Mouse (Mus musculus) ES-Bruce4 (cell line): Measurements from ENCODE around the gene Hist1h2bj. TPM values are rescaled to one million over a fixed set of nuclear protein-coding genes. Genes with fewer than 3 reads are reported as not detected.

Source experiments
- H3K27ac ChIP-seq: 2 replicates; pipeline ENCODE4 v1.5.1; 2012; ENCODE audit warnings: low read length, inconsistent platforms; ENCODE audit not compliant: insufficient read depth
- H3K27me3 ChIP-seq: 2 replicates; pipeline ENCODE4 v1.6.1; 2012; ENCODE audit warnings: mild to moderate bottlenecking, low read length, inconsistent platforms; ENCODE audit not compliant: control insufficient read depth, poor library complexity, insufficient read depth, severe bottlenecking
- H3K36me3 ChIP-seq: 2 replicates; pipeline ENCODE4 v1.6.1; 2012; ENCODE audit warnings: inconsistent platforms, mild to moderate bottlenecking, low read length, moderate library complexity; ENCODE audit not compliant: control insufficient read depth, poor library complexity, insufficient read depth, severe bottlenecking
- H3K4me1 ChIP-seq: one replicate; pipeline ENCODE4 v1.8.1; 2011; ENCODE audit warnings: low read length; ENCODE audit not compliant: control insufficient read depth, insufficient read depth
- H3K4me3 ChIP-seq: 2 replicates; pipeline ENCODE4 v1.5.1; 2011; ENCODE audit warnings: low read depth, mild to moderate bottlenecking, low read length
- H3K9ac ChIP-seq: 2 replicates; pipeline ENCODE4 v1.6.1; 2012; ENCODE audit warnings: low read depth, mild to moderate bottlenecking, inconsistent platforms; ENCODE audit not compliant: poor library complexity, severe bottlenecking
- H3K9me3 ChIP-seq: replicated peaks from 2 replicates; pipeline ENCODE4 v1.6.1; 2012; ENCODE audit warnings: mild to moderate bottlenecking, low read length, inconsistent platforms; ENCODE audit not compliant: control insufficient read depth, poor library complexity, insufficient read depth, severe bottlenecking
- CTCF ChIP-seq: IDR thresholded peaks from one replicate; pipeline ENCODE4 v1.8.1; 2011; ENCODE audit warnings: low read depth, low read length
- EP300 ChIP-seq: IDR thresholded peaks from 2 replicates; pipeline ENCODE4 v1.6.1; 2011; ENCODE audit warnings: low read depth, low read length; ENCODE audit not compliant: insufficient read depth
- POLR2A ChIP-seq: IDR thresholded peaks from one replicate; pipeline ENCODE4 v1.8.1; 2011; ENCODE audit warnings: low read length; ENCODE audit not compliant: insufficient read depth
- polyA plus RNA-seq: library from polyadenylated mRNA; stranded (reverse); fragments of >200 nt; gene quantifications from 2 replicates; pipeline ENCODE4 v1.2.4, GENCODE M21; 2011; ENCODE audit warnings: low read depth; ENCODE audit not compliant: missing spikeins, insufficient read depth, insufficient read length

The Hist1h2bj gene
- polyA plus RNA-seq, 1 experiment, result 14.6 TPM

- TF ChIP-seq CTCF (no peak), EP300 (no peak), POLR2A (no peak)
- H3K9ac ChIP-seq, result no peak within 1 kb of the TSS
- no peaks in the 10 kb centered on the region for H3K4me1 ChIP-seq
- no peak within 1 kb of the TSS for H3K4me3 ChIP-seq
- H3K36me3 ChIP-seq, result no peaks in the 10 kb centered on the region
- no peaks in the 10 kb centered on the region for H3K9me3 ChIP-seq
- no peak within 1 kb of the TSS for H3K27ac ChIP-seq
- peaks cover 3% of the 10 kb centered on the region; the same call in 1 of the 2 replicates for H3K27me3 ChIP-seq
These were observed 33.4 kb upstream of the Hist1h2bj start, which contains the start of gene Prss16 for GRCm38 (mm10) chr13:22009642-22010041. Gene Prss16 (minus strand): TSS chr13:22009742.

GRCm38 (mm10) chr13:22013716-22014115 is 29.3 kb upstream of the Hist1h2bj start:
- H3K36me3 ChIP-seq, result no peaks in the 10 kb centered on the region
- H3K4me1 ChIP-seq, result no peaks in the 10 kb centered on the region
- H3K4me3 ChIP-seq, result no peak overlapping the region
- H3K9me3 ChIP-seq, result no peaks in the 10 kb centered on the region
- peaks cover 3% of the 10 kb centered on the region; the same call in 1 of the 2 replicates for H3K27me3 ChIP-seq
- H3K27ac ChIP-seq, result no peak overlapping the region
- no peak overlapping the region for H3K9ac ChIP-seq
- no peak for TF ChIP-seq EP300
- no peak for TF ChIP-seq POLR2A
- no peak for TF ChIP-seq CTCF

- Histone ChIP-seq H3K27ac (no peak overlapping the region), H3K4me1 (no peaks in the 10 kb centered on the region), H3K9me3 (no peaks in the 10 kb centered on the region), H3K4me3 (peak overlapping the region; percentile 8), H3K9ac (no peak overlapping the region), H3K36me3 (no peaks in the 10 kb centered on the region), H3K27me3 (peaks cover 3% of the 10 kb centered on the region; the same call in 1 of the 2 replicates)
- TF ChIP-seq POLR2A (no peak), CTCF (no peak), EP300 (no peak)
These were observed 28.6 kb upstream of the Hist1h2bj start for GRCm38 (mm10) chr13:22014411-22014845.

DNA sequence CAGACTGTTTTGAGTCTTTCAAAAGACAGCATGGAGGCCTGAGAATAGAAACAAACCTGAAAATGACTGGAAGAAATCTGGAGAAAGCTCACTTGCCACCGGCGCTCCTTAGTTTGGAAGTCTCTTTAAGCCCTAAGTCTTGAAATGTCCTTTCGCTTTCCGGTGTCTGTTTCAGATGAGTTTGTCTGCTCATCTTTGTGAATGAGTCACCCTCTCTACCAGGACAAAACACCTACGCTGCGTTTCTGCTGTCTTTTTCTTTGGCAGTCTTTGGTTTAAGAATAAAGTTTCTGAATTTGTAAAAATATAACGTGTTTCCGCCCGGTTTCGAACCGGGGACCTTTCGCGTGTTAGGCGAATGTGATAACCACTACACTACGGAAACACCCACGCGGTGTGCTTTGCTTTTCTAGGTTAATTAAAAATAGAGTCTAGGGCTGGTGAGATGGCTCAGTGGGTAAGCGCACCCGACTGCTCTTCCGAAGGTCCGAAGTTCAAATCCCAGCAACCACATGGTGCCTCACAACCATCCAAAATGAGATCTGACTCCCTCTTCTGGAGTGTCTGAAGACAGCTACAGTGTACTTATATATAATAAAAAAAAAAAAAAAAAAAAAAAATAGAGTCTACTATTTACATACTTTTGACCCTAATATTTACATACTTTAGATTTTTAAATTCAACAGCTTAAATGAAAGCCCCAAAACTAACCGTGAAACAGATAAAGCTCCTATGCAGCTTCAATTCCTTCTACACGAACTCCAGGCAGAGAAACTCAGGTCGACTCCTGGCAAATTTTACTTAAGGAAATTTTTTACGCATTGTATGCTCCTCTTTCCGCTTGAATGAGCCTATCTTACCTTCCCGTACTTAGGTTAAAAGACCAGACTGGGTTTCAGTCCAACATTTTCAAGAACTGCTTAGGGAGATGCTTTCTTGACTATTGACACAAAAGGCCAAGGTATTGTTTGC is 27.2 kb upstream of the Hist1h2bj start:
- Histone ChIP-seq H3K4me3 (peak overlapping the region; percentile 45), H3K9me3 (no peaks in the 10 kb centered on the region), H3K27ac (no peak overlapping the region), H3K4me1 (no peaks in the 10 kb centered on the region), H3K9ac (peak overlapping the region; percentile 63), H3K36me3 (no peaks in the 10 kb centered on the region), H3K27me3 (peaks cover 3% of the 10 kb centered on the region; the same call in 1 of the 2 replicates)
- TF ChIP-seq CTCF (no peak), POLR2A (no peak), EP300 (no peak)

DNA sequence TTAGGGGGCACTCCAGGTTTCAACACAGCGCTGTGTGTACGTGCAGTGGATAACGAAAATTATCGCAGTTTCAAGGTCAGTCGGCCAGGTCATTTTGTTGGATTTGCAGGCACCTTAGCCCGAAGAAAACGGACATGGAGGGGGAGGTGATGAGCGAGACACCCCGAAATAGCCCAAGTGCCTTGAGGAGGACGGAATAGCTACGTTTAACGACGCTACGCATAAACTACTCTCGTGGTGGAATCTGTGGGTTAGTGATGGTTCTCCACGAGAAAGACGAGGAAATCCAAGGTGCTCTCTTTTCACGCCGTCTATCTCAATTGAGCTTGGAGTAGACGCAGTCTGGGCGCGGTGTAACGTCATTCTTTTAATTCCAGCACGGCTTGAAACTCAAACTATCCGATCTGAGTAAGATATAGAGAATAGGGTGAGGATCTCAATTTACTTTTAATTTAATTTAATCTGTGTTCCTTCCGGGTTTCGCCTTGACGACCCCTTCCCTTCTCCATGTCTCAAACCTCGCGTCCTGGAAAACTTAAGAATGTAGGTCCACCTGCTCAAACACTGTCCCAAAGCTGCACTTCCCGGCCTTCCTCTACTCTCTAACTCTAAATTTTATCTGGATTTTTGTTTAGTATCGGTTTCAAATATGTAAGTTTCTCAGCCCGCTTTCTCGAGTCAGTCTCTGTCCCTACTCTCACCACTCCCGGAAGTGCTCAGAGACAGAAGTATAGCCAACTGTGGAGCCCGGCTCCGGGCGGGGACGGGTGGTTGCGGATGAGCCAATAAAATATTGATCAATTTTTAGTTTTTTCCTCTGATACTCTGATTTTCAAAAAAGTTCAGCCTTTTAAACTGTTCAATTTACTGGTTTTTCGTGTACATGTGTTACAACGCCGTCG is 22.8 kb upstream of the Hist1h2bj start:
- H3K9ac ChIP-seq, result peak overlapping the region; percentile 61
- no peaks in the 10 kb centered on the region for H3K36me3 ChIP-seq
- H3K27me3 ChIP-seq, result no peaks in the 10 kb centered on the region
- no peaks in the 10 kb centered on the region for H3K4me1 ChIP-seq
- H3K9me3 ChIP-seq, result no peaks in the 10 kb centered on the region
- TF ChIP-seq POLR2A (no peak), CTCF (no peak), EP300 (no peak)
- H3K4me3 ChIP-seq, result peak overlapping the region; percentile 70
- no peak overlapping the region for H3K27ac ChIP-seq
